Mouse (Mus musculus) olfactory bulb, adult 2 months (tissue): ENCODE results near the gene Gm20481.

Experiments used
- CTCF ChIP-seq: fragments of 200-500 bp; IDR thresholded peaks from 2 replicates; pipeline ENCODE4 v1.5.1; 2012; ENCODE audit warnings: low read depth, mild to moderate bottlenecking, low read length, moderate library complexity; ENCODE audit not compliant: insufficient read depth
- POLR2A ChIP-seq: fragments of 200-500 bp; IDR thresholded peaks from 2 replicates; pipeline ENCODE4 v1.6.1; 2012; ENCODE audit warnings: mild to moderate bottlenecking, low read depth, low read length, moderate library complexity; ENCODE audit not compliant: insufficient read depth

- no peak for TF ChIP-seq CTCF
- no peak for TF ChIP-seq POLR2A
Measured at GRCm38 (mm10) chr17:35011440-35011839, 41.7 kb downstream of the Gm20481 start.
